Mouse (Mus musculus) heart, embryonic 10.5 days (tissue): ENCODE measurements at regions not wholly inside any gene's neighbourhood (a gene's known extent, or its start where the extent isn't known, plus 50 kb on each side); places are given as distances from the start of the nearest gene placed in this dataset.

Experiments used
- DNase-seq: peaks from one replicate; pipeline ENCODE4 v3.0.0-alpha.2; 2017; ENCODE audit warnings: low spot score
- H3K27ac ChIP-seq: fragments of 300-500 bp; sonication (generic); 2 replicates; pipeline ENCODE4 v1.5.1; 2016; ENCODE audit warnings: mild to moderate bottlenecking
- H3K27me3 ChIP-seq: fragments of 300-500 bp; sonication (generic); 2 replicates; pipeline ENCODE4 v1.6.1; 2016; ENCODE audit warnings: mild to moderate bottlenecking; ENCODE audit not compliant: poor library complexity, insufficient read depth, severe bottlenecking
- H3K36me3 ChIP-seq: fragments of 300-500 bp; sonication (generic); 2 replicates; pipeline ENCODE4 v1.6.1; 2016; ENCODE audit warnings: mild to moderate bottlenecking, moderate library complexity
- H3K4me1 ChIP-seq: fragments of 300-500 bp; sonication (generic); 2 replicates; pipeline ENCODE4 v1.6.1; 2016; ENCODE audit warnings: mild to moderate bottlenecking
- H3K4me3 ChIP-seq: fragments of 300-500 bp; sonication (generic); 2 replicates; pipeline ENCODE4 v1.5.1; 2016; ENCODE audit warnings: mild to moderate bottlenecking, moderate library complexity
- H3K9me3 ChIP-seq: fragments of 300-500 bp; sonication (generic); 2 replicates; pipeline ENCODE4 v1.6.1; 2016; ENCODE audit warnings: mild to moderate bottlenecking, moderate library complexity
- WGBS: fragments of 180-500 bp; shearing (Covaris S2); methylation state at CpG from one replicate; pipeline ENCODE4 v1.1.7; 2016; 5-methylcytosine and 5-hydroxymethylcytosine counted together

- Histone ChIP-seq H3K27me3 (no peaks in the 10 kb centered on the region), H3K4me1 (0 out of 2 replicates have a peak, but pooled peaks cover 4% of the 10 kb centered on the region), H3K27ac (no peak overlapping the region), H3K4me3 (no peak overlapping the region), H3K36me3 (no peaks in the 10 kb centered on the region), H3K9me3 (no peaks in the 10 kb centered on the region)
- WGBS: 76% methylated on average over 4 of the region's 4 CpGs
- DNase-seq: no peak
Measured at GRCm38 (mm10) chr2:48627011-48627410, 186.9 kb upstream of the Acvr2a start.

DNA sequence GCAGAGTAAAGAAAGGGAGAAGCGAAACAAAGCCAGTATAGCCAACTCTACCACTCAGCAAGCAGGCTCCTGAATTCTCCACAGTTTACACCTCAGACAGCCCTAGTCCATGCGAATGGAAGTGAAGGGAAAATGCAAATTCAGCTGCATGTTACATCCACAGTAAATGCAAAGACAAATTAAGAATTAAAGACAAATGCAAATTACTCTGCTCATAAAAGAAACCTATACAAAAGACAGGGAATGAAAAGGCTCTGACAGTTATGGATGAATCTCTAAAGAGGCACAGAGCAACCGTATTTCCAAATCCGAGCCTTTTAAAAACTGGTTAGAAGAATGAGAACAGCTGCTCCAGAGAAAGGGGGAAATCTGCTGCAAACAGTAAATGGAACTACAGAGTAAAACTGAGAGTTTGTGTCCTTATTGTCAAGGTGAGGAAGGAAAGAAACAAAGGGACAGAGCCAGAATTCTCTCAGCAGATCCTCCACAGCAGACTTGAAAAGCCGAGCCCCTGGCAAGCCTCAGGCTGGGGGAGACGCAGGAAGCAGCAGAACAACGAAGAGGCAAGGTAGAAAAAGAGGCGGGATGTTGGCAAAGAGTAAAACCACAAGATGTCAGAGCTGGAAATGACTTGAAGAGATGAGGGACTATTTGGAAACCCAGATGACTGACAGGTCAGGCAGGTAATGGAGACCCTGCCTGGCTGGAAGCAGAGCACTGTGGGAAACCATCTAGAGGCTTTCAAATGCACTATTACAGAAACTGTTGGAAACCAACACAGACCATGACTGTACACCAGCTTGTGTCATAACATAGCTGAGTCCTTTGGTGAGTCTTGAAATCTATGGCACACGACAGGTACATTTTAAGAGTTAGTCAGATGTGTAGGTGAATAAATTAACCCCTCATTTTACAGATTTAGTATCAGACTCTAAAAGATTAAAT, 184.5 kb upstream of the Acvr2a start:
- 73% methylated on average over 9 of the region's 9 CpGs for WGBS
- no peak for DNase-seq
- H3K4me3 ChIP-seq: no peak overlapping the region
- no peak overlapping the region for H3K27ac ChIP-seq
- H3K27me3 ChIP-seq: no peaks in the 10 kb centered on the region
- no peaks in the 10 kb centered on the region for H3K36me3 ChIP-seq
- H3K4me1 ChIP-seq: no peaks in the 10 kb centered on the region
- no peaks in the 10 kb centered on the region for H3K9me3 ChIP-seq

GRCm38 (mm10) chr2:48634456-48635174, 179.3 kb upstream of the Acvr2a start:
- no peaks in the 10 kb centered on the region for H3K27me3 ChIP-seq
- no peak overlapping the region for H3K27ac ChIP-seq
- 75% methylated on average over 10 of the region's 10 CpGs for WGBS
- no peak overlapping the region for H3K4me3 ChIP-seq
- no peaks in the 10 kb centered on the region for H3K4me1 ChIP-seq
- no peaks in the 10 kb centered on the region for H3K36me3 ChIP-seq
- H3K9me3 ChIP-seq: no peaks in the 10 kb centered on the region
- DNase-seq: no peak

DNA sequence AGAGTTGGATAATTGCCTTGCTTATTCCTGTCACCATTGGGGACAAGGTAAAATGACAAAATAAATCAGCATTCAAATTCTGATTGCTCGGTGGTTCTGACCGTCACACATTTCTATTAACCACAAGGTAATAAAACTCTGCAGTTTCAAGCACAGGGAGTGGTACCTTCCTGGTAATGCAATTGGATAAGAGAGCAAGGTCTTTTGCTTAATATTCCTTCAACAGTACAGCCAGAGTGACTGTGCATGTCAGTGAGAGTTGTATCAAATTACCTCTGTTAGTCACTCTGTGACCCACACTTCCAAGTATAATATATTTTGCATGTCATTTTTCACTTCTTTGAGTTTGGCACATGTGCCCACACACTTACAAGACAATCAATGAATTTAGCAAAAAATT, 177.8 kb upstream of the Acvr2a start:
- 92% methylated on average over 2 of the region's 2 CpGs for WGBS
- no peaks in the 10 kb centered on the region for H3K27me3 ChIP-seq
- no peaks in the 10 kb centered on the region for H3K4me1 ChIP-seq
- no peak for DNase-seq
- H3K36me3 ChIP-seq: no peaks in the 10 kb centered on the region
- H3K4me3 ChIP-seq: no peak overlapping the region
- H3K27ac ChIP-seq: no peak overlapping the region
- H3K9me3 ChIP-seq: no peaks in the 10 kb centered on the region

DNA sequence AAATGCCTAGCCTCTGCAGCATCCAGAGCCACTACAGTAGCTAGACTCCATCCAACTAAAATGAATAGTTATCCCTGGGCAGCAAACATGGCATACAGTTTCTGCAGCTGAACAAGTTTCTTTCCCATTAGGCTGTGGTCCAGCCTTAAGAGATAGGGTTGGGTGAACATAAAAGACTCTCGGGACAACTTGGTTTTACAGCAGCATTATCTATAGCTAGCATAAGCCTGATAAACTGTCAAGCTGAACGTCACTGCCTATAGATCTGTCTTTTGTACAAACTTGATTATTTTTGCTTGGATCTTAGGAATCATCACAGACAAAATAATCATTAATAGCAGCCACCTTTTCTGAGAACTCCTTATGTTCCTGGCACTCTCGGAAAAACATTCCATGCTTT, 169.8 kb upstream of the Acvr2a start:
- WGBS: 46% methylated on average over 3 of the region's 3 CpGs

DNA sequence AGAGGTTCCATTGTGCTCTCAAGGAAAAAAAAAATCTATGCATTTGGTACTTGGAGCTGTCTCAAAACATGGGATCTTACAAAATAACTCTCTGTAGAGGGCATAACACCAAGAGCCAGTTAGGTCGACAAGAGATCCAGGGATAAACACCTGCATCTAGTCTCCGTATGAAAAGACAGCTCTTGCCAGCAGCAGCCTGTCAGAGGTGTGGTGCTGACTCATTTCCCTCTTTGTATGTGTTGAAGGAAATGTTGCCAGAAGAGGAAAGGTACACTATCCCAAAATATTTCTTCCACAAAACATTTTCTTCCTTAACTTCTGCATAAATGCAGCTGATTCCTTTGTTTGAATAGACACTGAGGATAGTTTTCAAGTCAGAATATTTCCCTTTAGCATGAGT, 163.6 kb upstream of the Acvr2a start:
- H3K4me3 ChIP-seq: no peak overlapping the region
- H3K4me1 ChIP-seq: no peaks in the 10 kb centered on the region
- no peaks in the 10 kb centered on the region for H3K9me3 ChIP-seq
- H3K27me3 ChIP-seq: no peaks in the 10 kb centered on the region
- DNase-seq: no peak
- no peak overlapping the region for H3K27ac ChIP-seq
- WGBS: 40% methylated on average over 2 of the region's 2 CpGs
- H3K36me3 ChIP-seq: no peaks in the 10 kb centered on the region

More for the DNA sequence above, 169.8 kb upstream of the Acvr2a start:
- no peaks in the 10 kb centered on the region for H3K4me1 ChIP-seq
- H3K27me3 ChIP-seq: no peaks in the 10 kb centered on the region
- no peaks in the 10 kb centered on the region for H3K36me3 ChIP-seq
- no peak overlapping the region for H3K4me3 ChIP-seq
- H3K9me3 ChIP-seq: no peaks in the 10 kb centered on the region
- no peak for DNase-seq
- no peak overlapping the region for H3K27ac ChIP-seq

DNA sequence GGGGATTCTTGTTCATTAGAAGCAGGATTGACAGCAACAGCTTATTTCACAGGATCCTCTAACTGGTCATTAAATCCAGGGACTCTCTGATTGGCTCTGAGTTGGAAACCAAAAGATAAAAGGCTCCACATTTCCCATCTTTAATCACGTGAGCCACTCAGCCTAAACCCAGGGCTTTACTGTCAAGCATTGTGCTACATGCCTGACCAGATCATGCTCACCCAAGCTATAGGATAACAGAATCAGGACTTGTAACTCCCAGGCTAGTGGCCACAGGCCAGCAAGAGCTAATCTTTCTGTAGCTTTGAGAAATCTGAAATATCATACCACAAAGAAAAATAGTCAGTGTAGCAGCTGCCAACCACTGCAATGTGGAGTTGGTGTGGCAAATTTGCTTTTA, 152.7 kb upstream of the Acvr2a start:
- H3K27me3 ChIP-seq: no peaks in the 10 kb centered on the region
- DNase-seq: no peak
- H3K9me3 ChIP-seq: no peaks in the 10 kb centered on the region
- H3K36me3 ChIP-seq: no peaks in the 10 kb centered on the region
- no peak overlapping the region for H3K27ac ChIP-seq
- no peak overlapping the region for H3K4me3 ChIP-seq
- 62% methylated on average over 1 of the region's 1 CpGs for WGBS
- H3K4me1 ChIP-seq: no peaks in the 10 kb centered on the region

- Histone ChIP-seq H3K9me3 (no peaks in the 10 kb centered on the region), H3K27me3 (no peaks in the 10 kb centered on the region), H3K4me1 (no peaks in the 10 kb centered on the region), H3K36me3 (no peaks in the 10 kb centered on the region), H3K4me3 (no peak overlapping the region), H3K27ac (no peak overlapping the region)
- no peak for DNase-seq
- 65% methylated on average over 2 of the region's 2 CpGs for WGBS
Measured at GRCm38 (mm10) chr2:48665103-48665502, 148.8 kb upstream of the Acvr2a start.

DNA sequence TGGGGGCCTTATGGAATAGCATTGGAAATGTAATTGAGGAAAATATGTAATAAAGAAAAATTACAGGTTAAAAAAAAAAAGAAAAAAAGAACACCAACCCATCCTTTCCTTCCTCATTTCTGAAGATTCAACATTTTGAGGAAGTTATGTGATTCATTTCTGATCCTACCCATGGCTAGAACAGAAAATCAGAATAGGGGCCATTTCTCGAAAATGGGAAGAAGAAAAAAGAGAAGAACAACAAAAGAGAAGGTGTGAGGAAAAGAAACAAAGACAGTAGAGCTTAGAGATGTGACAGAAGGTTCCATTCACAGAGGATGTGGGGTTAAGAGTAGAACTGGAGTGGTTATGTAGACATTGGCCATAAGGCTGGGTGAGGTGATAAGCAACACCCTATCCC, 124.8 kb upstream of the Acvr2a start:
- Histone ChIP-seq H3K4me3 (no peak overlapping the region), H3K9me3 (no peaks in the 10 kb centered on the region), H3K36me3 (no peaks in the 10 kb centered on the region), H3K27ac (no peak overlapping the region), H3K27me3 (no peaks in the 10 kb centered on the region), H3K4me1 (no peaks in the 10 kb centered on the region)
- 68% methylated on average over 1 of the region's 1 CpGs for WGBS
- DNase-seq: no peak

- no peaks in the 10 kb centered on the region for H3K36me3 ChIP-seq
- whole genome bisulfite sequencing: 85% methylated on average over 3 of the region's 3 CpGs
Measured at GRCm38 (mm10) chr2:48694509-48694908, 119.4 kb upstream of the Acvr2a start.

GRCm38 (mm10) chr2:48700886-48701285, 113.0 kb upstream of the Acvr2a start:
- Histone ChIP-seq H3K36me3 (no peaks in the 10 kb centered on the region), H3K9me3 (no peaks in the 10 kb centered on the region), H3K27me3 (no peaks in the 10 kb centered on the region), H3K4me3 (no peak overlapping the region), H3K4me1 (peaks cover 1% of the 10 kb centered on the region; the same call in 1 of the 2 replicates), H3K27ac (no peak overlapping the region)
- 70% methylated on average over 2 of the region's 2 CpGs for WGBS
- no peak for DNase-seq

More at GRCm38 (mm10) chr2:48694509-48694908, 119.4 kb upstream of the Acvr2a start:
- H3K9me3 ChIP-seq: no peaks in the 10 kb centered on the region
- H3K27me3 ChIP-seq: no peaks in the 10 kb centered on the region
- no peak for DNase-seq
- no peaks in the 10 kb centered on the region for H3K4me1 ChIP-seq
- no peak overlapping the region for H3K27ac ChIP-seq
- no peak overlapping the region for H3K4me3 ChIP-seq

- H3K9me3 ChIP-seq: no peaks in the 10 kb centered on the region
- H3K27ac ChIP-seq: no peak overlapping the region
- no peaks in the 10 kb centered on the region for H3K27me3 ChIP-seq
- 72% methylated on average over 12 of the region's 12 CpGs for WGBS
- H3K4me1 ChIP-seq: peaks cover 4% of the 10 kb centered on the region; the same call in 1 of the 2 replicates
- DNase-seq: no peak
- no peak overlapping the region for H3K4me3 ChIP-seq
- H3K36me3 ChIP-seq: no peaks in the 10 kb centered on the region
Measured at GRCm38 (mm10) chr2:48705103-48705804, 108.7 kb upstream of the Acvr2a start.

DNA sequence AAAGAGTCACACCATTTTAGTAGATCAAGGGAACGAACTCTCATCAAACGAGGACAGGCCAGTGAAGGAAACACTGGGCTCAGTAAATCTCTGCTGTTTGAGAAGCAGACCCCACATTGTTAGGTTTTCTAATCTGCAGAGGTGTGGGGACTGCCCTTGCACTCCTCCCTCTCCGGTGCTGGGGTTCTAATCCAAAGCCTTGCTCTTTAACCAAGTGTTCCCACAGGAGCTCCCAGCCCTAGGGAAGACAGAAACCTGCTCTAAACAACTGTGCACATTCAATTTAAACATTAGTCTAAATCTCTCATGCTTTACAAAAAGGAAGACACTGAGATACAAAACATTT, 108.1 kb upstream of the Acvr2a start:
- H3K4me1 ChIP-seq: peaks cover 4% of the 10 kb centered on the region; the same call in 1 of the 2 replicates
- no peak for DNase-seq
- 55% methylated on average over 3 of the region's 3 CpGs for WGBS
- no peak overlapping the region for H3K27ac ChIP-seq
- H3K36me3 ChIP-seq: no peaks in the 10 kb centered on the region
- H3K4me3 ChIP-seq: no peak overlapping the region
- no peaks in the 10 kb centered on the region for H3K27me3 ChIP-seq
- no peaks in the 10 kb centered on the region for H3K9me3 ChIP-seq
